Mouse (Mus musculus): ENCODE measurements around the gene Sdc3.
A peak's percentile ranks its signal among the peaks of the same experiment; 100 is the strongest.

The Sdc3 gene

DNA sequence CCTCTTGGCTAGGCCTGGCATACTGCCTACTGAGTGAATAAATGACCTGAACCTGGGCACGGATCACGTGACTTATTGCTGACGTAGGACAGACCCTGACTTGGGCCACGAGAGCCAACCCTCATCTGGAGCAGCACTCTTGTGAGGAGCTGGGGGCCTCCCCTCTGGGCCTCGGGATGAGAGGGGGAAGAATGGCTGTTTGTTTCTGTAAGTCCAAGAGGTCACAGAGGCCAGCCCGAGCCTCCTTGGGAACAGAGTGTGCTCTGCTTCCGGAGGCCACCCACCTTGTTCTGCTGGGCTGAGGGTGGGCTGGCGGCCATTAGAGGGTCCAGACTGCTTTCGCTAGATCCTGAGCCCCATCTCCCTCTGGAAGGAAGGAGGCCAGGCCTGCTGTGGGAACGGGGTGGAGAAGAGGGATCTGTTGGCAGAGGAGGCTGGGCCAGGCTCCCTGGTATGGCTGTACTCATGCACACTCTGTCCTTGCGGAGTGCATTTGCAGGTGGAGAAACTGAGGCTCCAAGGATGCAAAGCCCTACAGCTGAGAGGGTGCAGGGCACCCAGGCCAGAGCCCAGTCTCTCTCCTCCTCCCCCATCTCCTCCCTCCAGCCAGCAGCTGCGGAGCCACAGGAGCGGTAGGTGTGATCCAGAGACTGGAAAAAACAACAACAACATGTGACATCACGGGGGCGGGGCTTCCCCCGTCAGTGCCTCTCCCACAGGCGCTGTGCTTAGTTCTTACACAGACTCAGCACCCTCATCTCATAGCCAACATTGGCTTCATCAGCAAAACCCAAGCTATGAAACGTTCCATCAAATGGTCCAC, 36.7 kb downstream of the Sdc3 start:
- peak; percentile 81 for DNase-seq

DNA sequence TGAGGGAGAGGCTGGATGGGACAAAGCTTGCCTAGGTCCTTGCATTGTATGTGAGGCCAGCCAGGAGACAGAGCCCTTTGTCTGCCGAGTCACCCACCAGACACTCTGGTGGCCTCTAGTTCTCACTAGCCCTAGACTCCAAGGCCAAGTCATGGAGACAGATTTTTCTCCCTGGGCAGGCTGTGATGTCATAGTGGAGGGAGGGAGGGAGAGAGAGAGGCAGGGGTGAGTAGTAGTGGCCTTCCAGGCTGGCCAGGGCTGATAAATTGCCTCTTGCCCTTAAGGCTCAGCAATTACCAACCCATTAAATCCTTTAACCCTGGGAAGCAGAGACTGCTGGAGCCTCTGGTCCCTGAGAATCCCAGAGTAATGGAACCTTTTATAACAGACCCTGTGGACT, 41.8 kb downstream of the Sdc3 start:
- DNase-seq, result no peak

DNA sequence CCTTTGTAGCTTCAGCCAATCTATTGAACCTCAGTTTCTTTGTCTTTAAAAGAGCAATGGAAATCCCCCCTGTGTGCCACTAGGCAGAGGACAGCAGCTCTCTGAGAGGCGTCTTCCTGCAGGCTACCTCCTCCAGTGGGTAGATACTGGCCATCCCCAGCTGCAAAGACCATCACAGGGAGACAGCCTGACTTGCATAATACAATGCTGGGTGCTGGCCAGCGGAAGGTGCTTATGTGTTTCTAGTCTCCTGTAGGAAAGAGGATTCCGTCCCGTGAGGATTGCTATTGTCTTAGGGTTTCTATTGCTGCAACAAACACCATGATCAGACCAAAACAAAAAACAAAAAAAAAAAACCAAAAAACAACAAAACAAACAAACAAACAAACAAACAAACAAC, 43.2 kb downstream of the Sdc3 start:
- DNase-seq, result peak; percentile 47

DNA sequence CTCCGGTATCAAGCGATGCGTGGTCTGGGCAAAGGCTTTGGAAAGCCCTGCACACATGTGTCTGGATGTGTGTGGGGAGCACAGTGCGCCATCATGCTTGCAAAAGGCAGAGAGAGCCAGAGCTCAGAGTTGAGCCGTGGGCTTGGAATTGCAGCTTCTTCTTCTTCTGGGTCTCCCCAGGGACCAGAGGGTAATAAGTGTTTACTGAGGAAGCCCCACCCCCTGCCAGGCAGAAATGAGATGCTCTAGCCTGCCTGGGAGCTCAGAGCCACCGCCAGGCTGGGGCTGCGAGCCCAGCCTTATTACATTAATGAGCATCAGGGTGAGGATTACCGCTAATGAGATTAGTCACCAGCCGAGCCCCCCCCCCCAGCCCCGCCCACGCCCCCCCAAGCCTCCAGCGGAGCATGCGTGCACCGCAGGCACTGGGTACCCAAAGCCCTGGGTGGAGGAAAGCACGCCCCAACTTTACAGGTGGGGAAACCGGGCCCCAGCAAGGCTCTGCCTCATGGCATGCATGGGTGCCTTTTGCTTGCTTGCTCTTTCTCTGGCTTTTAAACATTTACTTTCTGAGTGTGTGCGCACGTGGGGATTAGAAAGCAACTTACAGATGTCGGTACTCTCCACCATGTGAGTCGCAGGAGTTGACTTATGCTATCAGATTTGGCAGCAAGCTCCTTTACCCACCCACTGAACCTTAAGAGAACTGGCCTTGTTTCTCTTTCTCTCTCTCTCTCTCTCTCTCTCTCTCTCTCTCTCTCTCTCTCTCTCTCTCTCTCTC, 44.1 kb downstream of the Sdc3 start:
- DNase-seq, result peak; percentile 29

DNA sequence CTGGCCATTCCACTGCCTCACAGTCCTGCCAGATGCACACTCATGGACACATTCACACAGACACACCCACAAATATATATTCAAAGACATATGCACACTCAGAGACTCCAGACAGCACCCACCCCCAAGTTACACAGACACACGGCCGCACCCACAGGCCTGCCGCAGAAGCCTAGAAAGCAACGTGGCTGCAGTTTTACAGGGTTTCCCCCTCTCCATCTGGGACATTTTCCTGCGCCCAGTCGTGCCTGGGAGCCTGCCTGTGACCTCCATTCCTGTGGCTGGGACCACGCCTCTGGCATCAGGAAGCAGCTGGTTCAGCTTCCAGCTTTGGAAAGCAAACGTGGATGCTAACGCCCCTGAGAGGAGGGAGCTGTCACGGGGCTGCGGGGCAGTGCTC, 46.2 kb downstream of the Sdc3 start:
- DNase-seq, result peak; percentile 55

DNA sequence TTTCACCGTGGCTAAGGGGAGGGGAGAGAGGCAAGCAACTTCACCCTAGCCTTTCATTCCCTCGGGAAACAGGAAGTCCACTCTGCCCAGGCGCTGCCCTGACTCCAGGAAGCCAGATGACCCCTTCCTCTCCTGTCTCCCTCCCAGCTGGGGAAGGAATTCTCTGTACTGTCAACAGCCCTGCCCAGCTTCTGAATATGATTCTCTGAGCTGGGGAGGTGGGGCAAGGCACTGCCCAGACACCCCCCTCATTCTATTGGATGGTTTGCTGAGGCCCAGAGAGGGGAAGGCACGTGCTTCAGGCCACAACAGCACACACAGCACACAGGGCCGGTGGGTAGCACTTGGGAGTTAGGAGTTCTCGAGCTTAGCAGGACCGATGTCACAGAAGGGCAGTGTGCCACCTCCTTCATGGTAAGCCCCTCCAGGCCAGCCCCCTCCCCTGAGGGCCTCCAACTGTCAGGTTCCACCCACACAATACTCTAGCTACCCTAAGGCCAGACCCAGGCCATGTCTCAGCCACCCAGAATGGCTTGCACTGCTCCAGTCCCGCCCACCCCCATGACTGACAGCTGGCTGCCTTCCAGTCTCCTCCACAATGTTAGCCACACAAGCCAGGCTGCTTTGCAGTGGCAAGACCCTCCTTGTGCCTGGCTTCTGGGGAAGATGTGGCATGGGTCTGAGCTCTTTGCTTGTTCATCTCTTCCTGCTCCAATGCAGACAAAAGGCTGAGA, 48.9 kb downstream of the Sdc3 start:
- peak; percentile 70 for DNase-seq

DNA sequence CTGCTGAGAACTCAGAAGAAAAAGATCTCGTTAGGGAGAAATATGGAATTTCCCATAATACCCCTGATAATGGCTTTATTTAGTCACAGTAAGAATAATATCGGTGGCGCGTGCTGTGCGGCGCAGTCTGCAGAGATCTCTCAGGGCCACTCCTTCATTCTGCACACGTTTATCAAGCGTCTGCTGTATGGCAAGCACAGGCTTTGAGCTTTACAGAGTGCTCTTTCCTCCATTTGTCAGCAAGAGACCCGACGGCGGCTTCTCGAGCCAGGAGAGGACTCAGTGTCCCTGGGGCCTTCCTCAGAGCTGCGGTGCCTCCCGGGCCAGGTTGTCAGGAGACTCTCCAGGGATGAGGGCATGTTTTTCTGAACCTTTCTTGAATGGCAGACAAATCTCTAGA, 56.5 kb downstream of the Sdc3 start:
- DNase-seq, result no peak

DNA sequence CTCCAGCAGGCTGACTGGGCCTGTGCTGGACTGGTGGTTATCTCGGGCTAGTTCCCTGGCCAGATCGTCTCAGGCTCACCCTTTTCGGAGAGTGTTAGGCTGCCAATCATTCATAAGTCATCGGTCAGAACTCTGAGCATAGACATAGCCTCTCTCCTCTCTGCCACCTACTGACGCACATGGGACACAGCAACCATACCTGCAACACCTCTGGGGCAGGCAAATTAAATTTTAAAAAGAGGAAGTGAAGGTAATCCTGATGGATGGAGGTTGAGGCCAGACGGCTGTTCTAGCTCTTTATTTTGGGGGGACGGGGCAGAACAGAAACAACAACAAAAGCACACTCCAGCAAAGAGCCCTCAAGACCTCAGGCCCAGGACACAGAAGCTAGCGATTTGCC, 65.3 kb downstream of the Sdc3 start:
- no peak for DNase-seq

DNA sequence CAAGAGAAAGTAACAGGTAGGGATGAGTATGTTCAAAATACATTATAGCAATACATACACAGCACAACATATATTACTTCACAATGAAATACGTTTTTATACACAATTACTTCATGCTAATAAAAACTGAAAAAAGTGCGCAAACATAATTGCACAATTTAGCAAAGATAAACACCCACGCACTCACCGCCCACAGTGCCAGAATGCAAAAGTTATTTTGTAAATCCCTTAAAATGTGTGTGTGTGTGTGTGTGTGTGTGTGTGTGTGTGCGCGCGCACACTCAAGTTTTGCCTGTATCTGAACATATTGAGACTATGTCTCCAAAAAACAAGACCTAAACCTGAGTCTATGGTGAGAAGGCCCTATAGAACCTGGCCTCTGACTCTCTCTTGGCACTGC, 66.5 kb downstream of the Sdc3 start:
- no peak for DNase-seq

DNA sequence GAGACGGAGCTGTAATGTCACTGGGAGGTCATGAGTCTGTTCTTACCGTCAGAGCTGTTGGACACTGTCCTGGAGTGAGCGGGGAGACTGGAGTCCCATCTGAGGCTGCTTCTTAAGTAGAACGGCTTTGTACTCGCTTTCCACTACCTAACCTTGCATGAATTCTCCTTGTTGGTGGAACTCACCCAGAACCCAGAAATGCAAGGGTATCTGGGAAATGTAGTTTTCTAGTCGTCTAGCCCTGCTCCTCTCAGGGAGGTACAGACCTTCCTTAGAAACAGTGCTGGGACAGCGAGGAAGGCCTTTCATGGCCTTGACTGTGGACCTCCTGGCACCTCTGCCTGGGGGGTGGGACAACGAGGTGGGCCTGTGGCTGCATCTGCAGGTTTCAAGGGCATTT, 67.1 kb downstream of the Sdc3 start:
- no peak for DNase-seq

DNA sequence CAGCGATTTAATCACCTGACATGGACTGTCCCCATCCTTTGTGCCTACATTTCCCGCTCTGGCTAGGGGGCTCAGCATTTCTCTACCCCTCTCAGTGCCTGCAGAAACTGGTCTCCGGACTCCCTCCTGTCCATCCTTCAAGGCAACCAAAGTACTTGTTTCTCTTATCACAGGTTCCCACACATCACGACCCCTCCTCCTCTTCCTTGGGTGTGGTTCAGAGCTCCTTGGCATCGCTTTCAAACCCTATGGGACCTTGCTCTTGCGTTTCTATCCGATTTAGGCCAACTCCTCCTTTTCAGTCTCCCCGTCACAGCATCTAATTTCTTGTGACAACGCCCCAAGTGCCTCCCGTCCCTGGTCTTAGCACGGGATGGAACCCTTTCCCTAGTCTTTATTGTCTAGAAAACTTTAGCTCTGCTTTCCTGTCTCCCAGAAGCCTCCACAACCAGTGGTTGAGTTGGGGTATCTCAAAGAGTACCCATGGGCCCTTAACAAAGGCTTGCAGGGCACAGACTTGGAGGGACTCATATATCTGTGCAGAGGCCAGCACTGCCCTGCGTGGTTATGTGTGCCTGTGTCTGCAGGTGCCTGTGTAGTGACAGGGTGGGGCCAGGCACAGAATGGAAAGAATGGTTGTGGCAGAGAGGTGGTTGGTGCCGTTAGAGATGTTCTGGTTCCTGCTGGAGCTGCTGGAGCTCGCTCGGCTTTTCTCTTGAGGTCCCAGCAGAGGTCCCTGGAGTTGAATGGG, 68.7 kb downstream of the Sdc3 start:
- DNase-seq, result no peak

DNA sequence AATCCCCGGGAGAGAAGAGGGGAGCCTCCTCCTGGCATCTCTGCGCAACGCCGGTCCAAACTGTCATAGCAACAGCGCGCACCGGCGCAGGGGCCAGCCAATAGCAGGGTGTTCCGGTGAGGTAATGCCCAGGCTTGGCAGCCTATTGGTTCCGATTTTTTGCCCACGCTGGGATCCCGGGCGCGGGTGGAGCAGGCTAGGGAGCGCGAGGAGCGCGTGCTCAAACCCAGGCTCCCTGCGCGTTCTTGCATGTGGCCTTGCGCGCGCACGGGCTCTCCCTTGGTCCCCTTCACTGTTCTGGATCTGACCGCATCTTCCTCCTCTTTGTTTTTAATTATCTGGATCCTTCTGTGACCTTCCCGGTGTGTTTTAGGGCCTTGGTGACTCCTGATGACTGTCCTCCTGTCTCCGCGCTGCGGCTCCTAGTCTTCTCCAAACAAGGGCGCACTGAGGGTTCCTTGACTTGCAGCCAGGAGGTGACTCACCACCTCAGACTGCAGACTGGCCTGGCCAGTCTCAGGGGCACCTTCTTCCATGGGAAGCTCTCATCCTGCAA, 69.4 kb downstream of the Sdc3 start:
- peak; percentile 67 for DNase-seq

DNA sequence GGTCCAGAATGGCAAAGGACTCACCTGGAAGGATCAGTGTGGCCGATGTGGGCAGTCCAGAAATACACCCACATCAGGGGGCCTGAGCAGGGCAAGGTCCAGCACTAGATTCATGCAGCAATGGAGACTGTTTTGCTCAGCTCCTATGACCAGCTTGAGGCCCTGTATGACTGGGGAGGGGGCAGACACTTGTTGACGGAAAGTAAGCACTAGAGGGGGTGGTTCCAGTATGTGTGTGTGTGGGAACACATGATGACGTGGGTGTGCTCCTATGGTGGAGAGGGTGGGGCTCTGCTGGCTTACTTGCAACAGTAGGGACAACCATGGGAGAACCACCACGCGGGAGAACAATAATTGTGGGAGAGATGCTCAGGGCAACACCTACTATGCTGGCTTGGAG, 70.2 kb downstream of the Sdc3 start:
- DNase-seq, result no peak

DNA sequence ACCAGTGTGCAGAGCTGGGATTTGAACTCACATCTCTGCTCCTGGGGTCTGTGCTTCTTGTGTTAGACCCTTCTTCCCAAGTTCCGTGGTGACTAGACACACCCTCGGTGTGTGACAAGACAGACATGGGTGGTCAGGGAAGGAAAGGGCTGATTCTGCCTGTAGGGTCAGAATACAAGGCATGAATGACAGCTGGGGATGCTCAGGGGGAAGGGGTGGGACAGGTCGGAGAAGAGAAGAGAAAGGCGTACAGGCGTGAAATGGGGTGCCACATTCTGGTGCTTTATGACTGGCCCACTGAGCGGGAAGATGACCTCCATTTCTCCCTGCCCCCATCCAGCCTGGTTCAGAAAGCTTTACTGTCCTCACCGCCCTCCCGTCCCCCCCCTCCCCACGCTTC, 73.1 kb downstream of the Sdc3 start:
- no peak for DNase-seq

DNA sequence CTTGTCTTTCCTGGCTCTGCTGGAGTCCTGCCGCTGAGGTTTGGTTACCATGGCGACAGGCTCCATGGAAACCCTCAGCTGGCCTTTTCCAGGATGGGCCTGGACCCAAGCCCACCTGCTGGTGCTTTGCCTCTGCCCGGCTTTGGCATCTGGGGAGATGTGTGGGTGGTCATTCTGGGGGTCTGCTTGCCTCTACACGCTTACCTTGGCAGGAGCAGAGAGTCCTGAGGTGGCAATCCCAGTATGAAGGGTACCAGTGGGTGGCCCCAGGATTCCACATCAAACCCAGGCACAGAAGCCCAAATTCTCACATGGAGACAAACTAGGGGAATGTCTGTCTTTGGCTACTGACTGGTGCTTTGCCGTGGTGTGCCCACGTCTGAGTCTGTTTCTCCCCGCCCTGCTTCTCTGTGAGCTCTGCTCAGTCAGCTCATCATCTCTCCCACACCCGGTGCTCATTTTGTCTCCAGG, 73.6 kb downstream of the Sdc3 start:
- no peak for DNase-seq

DNA sequence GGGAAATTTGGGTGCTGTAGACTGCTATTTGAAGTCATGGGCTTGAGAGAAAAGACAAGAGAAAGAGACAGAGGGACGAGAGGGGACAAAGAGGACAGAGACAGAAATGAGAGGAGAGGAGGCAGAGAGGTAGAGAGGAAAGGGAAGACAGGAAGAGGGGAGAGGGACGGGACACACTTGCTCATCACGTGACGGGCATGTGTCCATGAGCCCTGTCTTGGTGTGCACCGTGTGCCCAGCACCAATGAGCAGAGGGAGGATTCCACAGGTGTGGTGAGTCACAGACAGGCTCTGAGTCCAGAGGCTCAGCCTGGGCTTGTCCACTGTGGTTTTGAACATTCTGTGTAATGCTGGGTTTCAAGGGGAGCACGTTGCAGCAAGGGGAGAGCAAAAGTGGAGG, 75.6 kb downstream of the Sdc3 start:
- no peak for DNase-seq

DNA sequence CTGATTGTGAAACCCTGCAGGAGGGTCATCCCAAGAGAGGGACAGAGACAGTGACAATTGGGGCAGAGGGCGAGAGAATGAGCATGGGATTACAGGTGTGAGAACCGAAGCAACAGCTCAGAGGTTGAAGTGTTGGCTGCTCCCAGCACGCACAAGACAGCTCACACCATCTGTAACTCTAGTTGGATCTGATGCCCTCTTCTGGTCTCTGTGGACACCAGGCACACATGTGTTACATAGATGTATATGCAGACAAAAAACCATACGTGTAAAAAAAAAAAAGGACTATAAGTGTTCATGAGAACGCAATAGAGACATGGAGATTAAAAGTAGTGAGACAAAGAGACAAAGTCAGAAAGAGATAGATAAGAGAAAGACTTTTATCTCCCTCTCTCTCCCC, 76.5 kb downstream of the Sdc3 start:
- no peak for DNase-seq

DNA sequence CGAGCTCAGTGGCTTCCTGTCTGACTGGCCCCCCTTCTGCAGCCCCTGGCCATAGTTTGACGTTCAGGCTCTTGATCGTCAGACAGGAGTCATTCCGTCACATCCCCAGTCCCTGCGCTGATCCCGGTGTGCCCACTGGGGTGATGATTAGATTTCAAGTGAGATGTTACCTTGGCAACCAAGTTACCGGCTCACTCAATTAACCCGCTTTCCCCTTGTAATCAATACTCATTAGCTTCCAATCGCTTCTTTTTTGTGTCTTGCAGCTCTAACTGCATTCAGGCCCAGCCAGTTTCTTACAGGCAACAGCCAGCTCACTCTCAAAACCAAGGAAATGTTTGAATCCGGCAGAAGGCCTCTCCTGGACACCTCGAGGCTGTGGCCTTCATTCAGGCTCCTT, 80.1 kb downstream of the Sdc3 start:
- DNase-seq, result no peak

DNA sequence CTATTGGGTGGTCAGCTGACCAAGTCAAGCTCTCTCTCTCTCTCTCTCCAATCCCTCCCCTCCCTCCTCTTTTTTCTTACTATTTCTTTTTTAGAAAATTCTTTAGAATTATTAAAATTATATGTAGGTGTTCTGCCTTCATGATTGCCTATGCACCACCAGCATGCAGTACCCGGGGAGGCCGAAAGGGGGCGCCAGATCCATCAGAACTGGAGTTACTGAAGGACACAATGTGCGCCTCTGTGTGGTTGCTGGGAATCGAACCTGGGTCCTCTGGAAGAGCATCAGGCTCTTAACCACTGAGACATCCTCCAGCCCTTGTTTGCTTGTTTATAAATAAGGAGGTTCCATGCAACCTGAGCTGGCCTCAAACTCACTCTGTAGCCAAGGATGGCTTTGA, 81.1 kb downstream of the Sdc3 start:
- no peak for DNase-seq

DNA sequence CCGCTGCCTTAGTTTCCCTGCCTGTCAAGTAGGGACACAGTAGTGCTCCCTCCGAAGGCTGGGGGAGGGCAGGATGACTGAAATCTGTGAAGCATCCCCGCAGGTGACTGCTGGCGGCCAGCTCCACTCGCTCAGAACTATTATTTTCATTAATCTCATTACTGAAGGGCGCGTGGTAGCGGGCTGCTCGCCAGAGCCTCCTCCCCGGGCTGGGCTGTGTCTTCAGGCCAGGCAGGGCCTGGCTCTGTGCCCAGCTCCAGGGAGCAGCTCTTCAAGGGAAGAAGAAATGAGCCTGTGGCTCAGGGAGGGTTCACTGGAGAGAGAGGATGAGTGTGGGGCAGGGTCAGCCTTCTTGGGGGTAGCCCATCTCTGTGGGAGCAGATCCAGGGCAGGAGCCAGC, 82.3 kb downstream of the Sdc3 start:
- peak; percentile 87 for DNase-seq

Data from kidney, postnatal 14 days (tissue).